Mouse (Mus musculus): ENCODE measurements at regions not wholly inside any gene's neighbourhood (a gene's known extent, or its start where the extent isn't known, plus 50 kb on each side); places are given as distances from the start of the nearest gene placed in this dataset.

DNA sequence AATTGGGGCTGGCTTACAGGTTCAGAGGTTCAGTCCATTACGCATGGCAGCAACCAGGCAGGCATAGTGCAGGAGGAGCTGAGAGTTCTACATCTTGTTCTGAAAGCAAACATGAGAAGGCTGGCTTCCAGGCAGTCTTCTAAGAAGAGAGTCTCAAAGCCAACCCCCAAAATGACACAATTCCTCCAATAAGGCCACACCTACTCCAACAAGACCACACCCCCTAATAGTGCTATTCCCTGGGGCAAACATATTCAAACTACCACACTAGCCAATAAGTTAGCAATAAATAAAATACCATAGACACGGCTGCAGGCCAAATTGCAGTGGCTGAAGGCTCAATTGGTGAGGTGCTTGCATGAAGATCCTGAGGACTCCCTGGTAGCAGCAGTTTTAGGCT, 72.2 kb upstream of the Gpr12 start:
- TF ChIP-seq CTCF (IDR thresholded peaks at IDR 0.05; ENCODE audit: low read depth), result no peak
- TF ChIP-seq EP300 (IDR thresholded peaks at IDR 0.05; ENCODE audit: low read depth), result no peak
